Mouse (Mus musculus) left cerebral cortex, postnatal 25 days (tissue): ENCODE measurements at regions not wholly inside any gene's neighbourhood (a gene's known extent, or its start where the extent isn't known, plus 50 kb on each side); places are given as distances from the start of the nearest gene placed in this dataset.

Experiments used
- DNase-seq, 2 experiments: peaks; one replicate each; pipeline ENCODE4 v3.0.0; 2022; ENCODE audit warnings: low spot score in 2 of 2, mixed read lengths in 1 of 2
- intact Hi-C: fragments of 180-260 bp; cut with DNase I; formaldehyde crosslinking; loops from one replicate; pipeline ENCODE4 v1.15.1; 2025

GRCm38 (mm10) chr1:48535044-48535443 lies 1642.4 kb upstream of the Slc39a10 start:
- DNase-seq: peak in 1 of 2 experiments; percentile 38
- intact Hi-C loops: no loop called here

- DNase-seq: no peak
- intact Hi-C loops: no loop called here
Observed at GRCm38 (mm10) chr1:48533326-48533725, 1640.7 kb upstream of the Slc39a10 start.

- intact Hi-C loops: no loop called here
- DNase-seq: no peak
Observed at GRCm38 (mm10) chr1:48488756-48489155, 1596.1 kb upstream of the Slc39a10 start.

- intact Hi-C loops: no loop called here
- no peak for DNase-seq
Observed at GRCm38 (mm10) chr1:48459928-48460327, 1567.3 kb upstream of the Slc39a10 start.
